Mouse (Mus musculus) adrenal gland, postnatal 36 days (tissue): ENCODE data around the gene Mfap1b. TPM values are rescaled to one million over a fixed set of nuclear protein-coding genes. Genes with fewer than 3 reads are reported as not detected.
"Not testable (repeated sequence)": the region's sequence is repeated elsewhere in the genome, so short reads cannot be mapped to it uniquely, and the experiment has no call there.

ENCODE experiments used
- DNase-seq, 2 experiments: peaks; one replicate each; pipeline ENCODE4 v3.0.0; 2021; ENCODE audit warnings: mixed read lengths in 1 of 2
- total RNA-seq, 2 experiments: library from RNA; stranded (reverse); gene quantifications; 2 replicates each; pipeline ENCODE4 v1.2.3; 2021

The Mfap1b gene
- total RNA-seq, 2 experiments from 2014 or later, result 37.8 to 39.9 TPM

DNA sequence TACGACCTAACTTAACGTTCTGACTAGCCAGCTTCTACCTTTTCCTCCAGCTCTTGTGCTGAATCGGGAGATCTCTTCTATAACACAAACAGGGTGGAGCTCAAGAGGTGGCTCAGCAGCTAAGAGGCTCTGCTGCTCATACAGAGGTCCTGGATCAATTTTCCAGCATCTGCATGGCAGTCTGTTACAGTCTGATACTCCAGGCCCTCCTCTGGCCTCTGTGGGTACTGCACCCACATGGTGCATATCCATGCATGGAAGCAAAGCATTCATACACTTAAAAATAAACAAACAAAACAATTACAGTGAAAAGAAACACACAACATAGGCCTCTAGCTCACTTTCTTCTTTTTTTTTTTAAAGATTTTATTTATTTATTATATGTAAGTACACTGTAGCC lies 1.1 kb downstream of the Mfap1b start:
- not testable (repeated sequence) for DNase-seq

- not testable (repeated sequence) for DNase-seq
Measured at GRCm38 (mm10) chr2:121468982-121469381, 4.9 kb downstream of the Mfap1b start.

DNA sequence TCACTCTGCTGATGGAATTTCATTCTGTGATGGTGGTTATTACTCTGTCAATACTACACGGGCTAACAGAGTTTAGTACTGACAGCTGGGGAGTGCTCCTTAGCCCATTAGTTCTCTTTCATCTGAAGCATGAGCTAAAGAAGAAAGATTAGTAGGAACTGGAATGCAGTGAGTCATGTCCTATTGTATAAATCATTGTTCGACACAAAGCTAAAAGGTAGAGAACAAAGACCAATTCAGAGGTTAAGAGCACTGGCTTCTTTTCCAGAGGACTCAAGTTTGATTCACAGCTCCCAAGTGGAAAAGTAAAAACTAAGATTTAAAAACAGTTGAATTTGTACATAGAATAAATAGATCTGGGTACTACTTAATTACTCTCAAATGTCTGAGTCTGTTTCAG lies 13.8 kb downstream of the Mfap1b start:
- no peak for DNase-seq

DNA sequence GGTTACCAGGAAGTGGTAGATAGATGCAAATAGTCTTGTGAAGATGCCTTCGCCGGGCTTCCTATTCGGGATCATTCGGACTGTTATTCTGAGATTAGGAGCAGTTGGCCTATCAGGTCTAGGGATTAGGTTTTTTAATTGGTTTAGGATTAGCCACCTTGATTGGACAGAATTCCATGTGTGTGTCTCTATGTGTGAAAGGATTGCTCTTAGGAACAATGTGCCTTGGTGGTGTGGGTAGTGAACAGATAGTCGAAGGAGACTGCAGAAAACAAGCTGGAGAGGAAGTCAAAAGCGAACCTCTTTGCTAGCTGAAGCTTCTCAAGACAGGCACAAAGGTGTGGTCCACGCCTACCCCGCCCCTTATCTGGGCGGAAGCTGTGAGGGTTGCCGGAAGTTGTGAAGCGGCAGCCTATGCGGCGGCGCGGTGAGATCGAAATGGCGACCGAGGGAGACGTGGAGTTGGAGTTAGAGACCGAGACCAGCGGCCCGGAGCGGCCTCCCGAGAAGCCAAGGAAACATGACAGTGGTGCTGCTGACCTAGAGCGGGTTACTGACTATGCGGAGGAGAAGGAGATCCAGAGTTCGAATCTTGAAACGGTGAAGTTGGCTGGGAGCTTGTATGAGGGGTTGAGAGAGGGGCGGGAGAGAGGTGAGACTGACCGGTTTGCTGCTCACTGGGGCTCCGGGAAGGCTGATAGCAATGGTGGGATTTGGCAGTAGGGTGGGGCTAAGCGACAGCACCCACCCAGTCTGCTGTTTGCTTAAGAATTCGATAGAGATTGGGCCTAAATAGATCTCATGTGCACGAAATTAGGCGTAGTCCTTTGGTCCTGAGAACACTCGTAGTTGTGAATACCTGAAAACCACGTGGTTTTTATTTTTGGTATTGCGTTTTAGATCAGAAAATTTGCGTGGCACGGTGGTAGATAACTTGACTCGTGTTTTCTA lies 16.9 kb downstream of the Mfap1b start, which contains the start of gene Serinc4:
Gene Serinc4 (minus strand): TSS at position 90 of the 951 bp plus-strand sequence.
- peak; percentile 90 to 92 for DNase-seq

- DNase-seq, result no peak
Measured at GRCm38 (mm10) chr2:121455534-121455933, 18.3 kb downstream of the Mfap1b start.

- no peak for DNase-seq
Measured at GRCm38 (mm10) chr2:121453917-121454316, 19.9 kb downstream of the Mfap1b start.

DNA sequence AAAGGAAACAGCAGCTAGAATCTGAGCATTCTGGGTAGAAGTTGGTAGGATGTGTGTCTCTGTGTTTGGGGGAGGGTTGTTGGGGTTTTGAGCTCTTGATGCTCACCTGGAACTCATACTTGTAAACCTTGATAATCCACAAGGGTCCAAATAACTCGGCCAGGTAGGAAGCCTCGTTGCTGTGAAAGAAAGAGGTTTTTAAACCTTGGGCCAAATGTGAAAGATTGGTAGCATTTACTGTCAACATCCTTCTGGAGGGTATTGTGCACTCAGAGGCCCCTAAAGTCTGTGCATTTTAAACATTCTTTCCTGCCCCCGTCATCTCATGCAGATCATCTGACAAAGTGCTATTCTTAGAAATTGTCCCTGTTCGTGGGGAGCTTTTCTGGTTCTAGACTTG lies 20.9 kb downstream of the Mfap1b start, which contains the start of gene Hypk:
Gene Hypk (plus strand): TSS at position 301 of the 400 bp plus-strand sequence.
- no peak for DNase-seq

- no peak for DNase-seq
Measured at GRCm38 (mm10) chr2:121452361-121452760, 21.5 kb downstream of the Mfap1b start.

DNA sequence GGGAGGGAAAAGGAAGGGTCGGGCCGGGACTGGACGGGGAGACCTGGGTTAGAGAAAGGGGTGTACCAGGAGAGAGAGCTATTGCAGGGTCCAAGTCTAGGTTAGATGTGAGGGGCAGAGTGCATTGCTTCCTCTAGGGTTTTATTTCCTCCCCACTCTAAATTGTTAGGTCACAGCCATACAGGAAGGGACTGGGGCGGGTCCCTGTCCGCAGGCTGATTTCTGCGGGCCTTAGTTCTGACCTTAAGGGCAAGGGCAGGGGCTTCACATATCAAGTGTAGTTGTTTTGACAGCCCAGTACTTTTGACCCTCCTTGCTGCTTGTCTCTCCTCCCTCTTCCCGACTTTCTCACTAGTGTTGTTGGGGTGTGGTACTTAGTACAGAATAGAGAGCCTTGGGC lies 23.8 kb downstream of the Mfap1b start:
- peak; percentile 21 to 37 for DNase-seq

GRCm38 (mm10) chr2:121449545-121450011 lies 24.3 kb downstream of the Mfap1b start:
- peak; percentile 36 to 53 for DNase-seq

DNA sequence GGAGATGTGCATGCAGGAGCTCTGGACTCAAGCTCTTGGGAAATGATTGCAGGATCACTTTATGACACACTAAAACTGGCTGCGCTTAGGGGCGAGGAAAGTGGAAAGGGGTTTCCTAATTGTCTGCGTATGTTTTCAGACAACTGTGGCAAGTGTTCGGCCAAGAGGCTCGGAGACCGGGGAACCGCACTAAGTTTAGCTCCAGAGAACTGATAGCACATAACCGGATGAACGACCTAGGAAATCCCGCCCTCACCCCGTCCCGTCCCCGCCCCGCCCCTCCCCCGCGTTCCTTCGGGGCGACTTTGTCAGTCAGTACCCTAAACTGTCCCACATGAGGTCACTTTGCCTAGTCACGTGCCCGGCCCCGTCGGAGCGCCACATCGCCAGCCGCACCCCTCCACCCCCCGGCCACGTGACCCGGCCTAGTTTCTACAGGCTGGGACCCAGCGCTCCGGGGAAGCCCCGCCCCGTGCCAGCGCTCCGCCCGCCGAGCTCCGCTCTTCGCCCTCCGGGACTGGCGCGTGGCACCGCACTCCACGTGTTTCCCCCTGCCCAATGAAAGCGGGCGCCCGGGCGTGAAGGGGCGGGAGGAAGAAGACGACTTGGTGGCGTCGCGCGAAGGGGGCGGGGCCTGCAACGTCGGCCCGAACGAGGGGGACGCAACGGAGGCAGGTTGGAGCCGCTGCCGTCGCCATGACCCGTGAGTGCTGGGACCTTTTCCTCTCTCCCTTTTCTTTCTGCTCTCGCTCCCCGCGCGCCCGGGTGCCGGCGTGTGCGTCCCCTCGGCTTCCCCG lies 24.9 kb downstream of the Mfap1b start, which contains the start of gene Serf2:
Gene Serf2 (plus strand): TSS at position 457 of the 797 bp plus-strand sequence.
- DNase-seq, result peak; percentile 100

- peak; percentile 48 to 58 for DNase-seq
Measured at GRCm38 (mm10) chr2:121448136-121448535, 25.7 kb downstream of the Mfap1b start.

DNA sequence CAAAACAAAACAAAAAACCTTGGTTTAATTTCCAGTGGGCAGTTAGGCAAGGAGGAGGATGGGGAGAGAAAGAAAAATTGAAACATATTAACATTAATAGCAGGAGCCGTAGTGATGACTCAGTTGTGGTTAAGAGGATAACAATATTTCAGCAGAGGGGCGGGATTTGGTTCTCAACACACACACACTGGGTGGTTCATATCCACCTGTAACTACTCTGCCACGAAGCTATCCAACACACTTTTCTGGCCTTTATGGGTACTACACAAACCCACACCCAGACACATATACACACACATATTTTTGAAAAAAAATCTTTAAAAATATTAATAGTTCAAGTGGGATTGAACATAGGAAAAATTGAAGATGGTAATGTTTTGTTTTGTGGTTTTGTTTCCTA lies 26.9 kb downstream of the Mfap1b start:
- DNase-seq, result no peak

GRCm38 (mm10) chr2:121446506-121446905 lies 27.4 kb downstream of the Mfap1b start:
- DNase-seq, result no peak

- DNase-seq, result no peak
Measured at GRCm38 (mm10) chr2:121445117-121445516, 28.8 kb downstream of the Mfap1b start.

DNA sequence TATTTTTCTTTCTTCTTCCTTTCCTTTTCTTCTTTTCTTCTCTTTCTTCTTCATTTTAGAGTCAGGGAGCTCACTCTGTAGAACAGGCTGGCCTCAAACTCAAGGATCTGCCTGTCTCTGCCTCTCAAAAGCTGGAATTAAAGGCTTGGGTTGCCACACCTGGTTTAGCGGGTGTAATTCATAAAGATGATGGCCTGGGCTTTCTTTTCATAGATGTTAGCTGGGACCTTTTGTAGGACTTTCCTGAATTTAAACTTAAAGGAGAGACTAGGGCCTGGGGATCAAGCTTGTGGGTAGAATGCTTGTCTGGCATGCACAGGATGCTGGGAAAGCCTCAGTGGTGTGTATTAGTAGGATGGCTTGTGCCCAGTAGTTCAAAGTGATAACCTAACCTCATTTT lies 29.7 kb downstream of the Mfap1b start, which contains the start of gene Ell3:
Gene Ell3 (minus strand): TSS at position 101 of the 400 bp plus-strand sequence.
- DNase-seq, result no peak

DNA sequence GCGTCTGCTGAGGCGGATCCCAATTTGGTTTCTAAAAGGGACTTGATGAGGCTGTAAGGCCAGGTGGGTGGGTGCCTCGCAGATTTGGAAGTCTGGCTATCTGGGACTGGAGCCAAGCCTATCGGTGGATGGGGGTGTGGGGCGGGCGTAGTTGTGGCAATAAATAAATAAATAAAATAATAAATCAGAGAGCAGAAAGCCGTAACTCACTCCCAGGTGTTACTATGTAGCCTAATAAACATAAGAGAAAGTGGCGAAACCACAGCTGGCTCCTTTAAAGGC lies 30.9 kb downstream of the Mfap1b start:
- no peak for DNase-seq

GRCm38 (mm10) chr2:121442259-121443067 lies 31.4 kb downstream of the Mfap1b start:
- peak; percentile 86 to 91 for DNase-seq

GRCm38 (mm10) chr2:121441800-121442199 lies 32.1 kb downstream of the Mfap1b start:
- no peak for DNase-seq

DNA sequence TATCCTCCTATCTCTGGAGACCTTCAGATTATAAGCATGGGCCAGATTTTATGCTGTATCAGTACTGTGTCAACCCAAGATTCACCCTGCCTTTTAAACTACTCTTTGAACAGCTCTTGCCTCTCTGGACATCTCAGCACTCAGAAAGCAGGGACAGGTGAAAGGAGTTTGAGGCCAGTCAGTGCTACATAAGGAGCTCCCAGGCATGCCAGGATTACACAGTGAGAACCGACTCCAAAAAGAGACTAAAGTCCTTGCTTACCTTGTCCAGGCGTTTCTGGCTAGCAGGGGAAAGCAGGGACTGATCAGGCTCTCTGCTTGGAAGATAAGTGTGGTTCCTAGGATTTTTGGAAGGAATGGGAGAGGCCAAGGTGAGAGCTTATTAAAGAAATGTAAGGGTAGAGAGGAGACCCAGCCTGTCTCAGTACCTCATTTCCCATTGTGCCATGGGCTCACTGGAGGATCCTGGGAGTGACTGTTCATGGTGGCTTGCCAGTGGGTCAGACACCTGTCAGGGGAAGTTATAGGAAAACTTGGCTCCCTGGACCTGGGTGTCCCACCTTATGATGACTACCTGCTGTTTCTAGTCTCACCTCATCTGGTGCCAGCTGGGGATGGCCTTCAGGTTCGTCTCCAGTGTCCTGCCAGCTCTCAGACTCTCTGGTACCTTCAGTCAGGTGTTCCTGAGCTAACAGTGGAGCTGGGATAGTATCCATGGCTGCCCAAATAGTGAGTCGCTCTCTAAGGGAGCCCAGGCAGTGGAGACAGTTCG lies 32.8 kb downstream of the Mfap1b start:
- DNase-seq, result no peak

DNA sequence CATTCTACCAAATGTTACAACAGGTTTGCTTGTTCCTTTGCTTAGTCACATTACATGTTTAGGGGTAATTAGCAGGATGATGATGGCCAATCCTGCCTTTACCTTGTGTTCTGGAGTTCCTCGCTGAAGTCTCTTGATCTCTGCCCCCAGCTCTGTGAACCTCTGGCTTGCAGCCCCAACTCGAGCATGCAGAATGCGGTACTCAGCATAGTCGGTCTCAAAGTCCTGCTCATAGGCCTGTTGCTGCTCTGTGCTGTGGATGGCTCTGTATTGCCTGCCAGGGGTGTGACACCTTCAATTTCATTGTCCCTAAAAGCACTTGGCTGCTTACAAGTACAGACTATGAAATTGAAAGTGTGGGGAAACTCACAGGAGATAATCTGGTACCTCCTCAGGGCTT lies 34.1 kb downstream of the Mfap1b start:
- no peak for DNase-seq
